In the genomic region with DNA sequence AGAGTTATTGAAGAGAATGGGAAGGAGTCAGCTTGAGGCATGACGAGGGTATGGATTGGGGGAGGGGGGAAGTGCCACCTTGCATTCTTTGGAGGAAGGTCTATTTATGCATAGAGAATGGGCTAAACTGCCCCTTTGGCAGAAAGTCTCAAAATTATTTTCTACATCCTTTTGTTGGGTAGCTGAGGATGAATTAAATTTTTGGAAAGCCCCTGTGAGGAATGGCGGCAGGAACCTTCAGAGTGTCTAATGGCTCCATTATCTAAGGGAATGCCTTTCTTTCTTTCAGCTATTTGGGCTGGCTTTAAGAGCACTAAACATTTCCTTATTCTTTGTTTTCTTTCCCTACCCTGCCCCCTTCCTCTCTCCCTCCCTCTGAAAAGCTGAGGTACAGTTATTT, we compare ENCODE assay signal across 13 mouse cellular contexts. TPM values are rescaled to one million over a fixed set of nuclear protein-coding genes. Genes with fewer than 3 reads are reported as not detected.
A peak's percentile ranks its signal among the peaks of the same experiment; 100 is the strongest.
DNase-seq lines count a peak whose midpoint lies in the region; ATAC-seq and TF ChIP-seq lines count a peak whose summit lies in the region.
"Had no signal": no experiment of that assay in that cellular context is flagged by ENCODE, and none has a peak within 500 bp of the region (broad histone marks: within the 10 kb centered on the region; RNA-seq: fewer than 3 reads in every experiment).

No protein-coding gene starts in this region.

- no peak for TF ChIP-seq EP300 in stomach, postnatal 0 days (optimal IDR thresholded peaks at IDR 0.05)

- ATAC-seq in embryonic facial prominence, embryonic 14.5 days (ENCODE audit: low read depth): no peak
- ATAC-seq in hindbrain, embryonic 16.5 days: no peak
- ATAC-seq in stomach, postnatal 0 days (ENCODE audit: low FRiP score, low TSS enrichment): no peak
- ATAC-seq in kidney, embryonic 14.5 days (ENCODE audit: low FRiP score, low TSS enrichment): no peak
- ATAC-seq: liver, postnatal 0 days had no signal

- H3K27me3 ChIP-seq in embryonic facial prominence, embryonic 14.5 days (replicated peaks; ENCODE audit: control insufficient read depth, insufficient read depth, low read length): peaks cover 97% of the 10 kb centered on the region
- H3K27me3 ChIP-seq in hindbrain, embryonic 16.5 days (replicated peaks; ENCODE audit: control insufficient read depth, insufficient read depth, low read length): peaks cover 30% of the 10 kb centered on the region
- H3K27me3 ChIP-seq in stomach, postnatal 0 days (ENCODE audit: control insufficient read depth, insufficient read depth, low read length): peaks cover 43% of the 10 kb centered on the region
- peaks cover 96% of the 10 kb centered on the region for H3K27me3 ChIP-seq in kidney, embryonic 14.5 days (ENCODE audit: control insufficient read depth, insufficient read depth, low read length)

- H3K27ac ChIP-seq in embryonic facial prominence, embryonic 14.5 days (replicated peaks; ENCODE audit: low read depth, low read length): no peak overlapping the region
- H3K27ac ChIP-seq in hindbrain, embryonic 16.5 days (ENCODE audit: low read depth, low read length): peak overlapping the region; percentile 42; the same call in 1 of the 2 replicates
- no peak overlapping the region for H3K27ac ChIP-seq in stomach, postnatal 0 days (replicated peaks)
- no peak overlapping the region for H3K27ac ChIP-seq in kidney, embryonic 14.5 days (ENCODE audit: low read depth, low read length)
- H3K27ac ChIP-seq: embryonic facial prominence, embryonic 13.5 days had no signal

- H3K4me2 ChIP-seq in embryonic facial prominence, embryonic 14.5 days (ENCODE audit: low read depth, low read length): peak overlapping the region; percentile 7; the same call in 1 of the 2 replicates
- H3K4me2 ChIP-seq in hindbrain, embryonic 16.5 days (ENCODE audit: low read length): peak overlapping the region; percentile 56
- no peak overlapping the region for H3K4me2 ChIP-seq in stomach, postnatal 0 days (replicated peaks; ENCODE audit: low read depth)
- no peak overlapping the region for H3K4me2 ChIP-seq in kidney, embryonic 14.5 days (replicated peaks; ENCODE audit: low read depth, low read length)
- H3K4me2 ChIP-seq: embryonic facial prominence, embryonic 13.5 days had no signal

- H3K9ac ChIP-seq in embryonic facial prominence, embryonic 14.5 days (ENCODE audit: low read depth, low read length): peak overlapping the region; percentile 19; the same call in 1 of the 2 replicates
- H3K9ac ChIP-seq in hindbrain, embryonic 16.5 days (ENCODE audit: low read depth, low read length): peak overlapping the region; percentile 48; the same call in 1 of the 2 replicates
- H3K9ac ChIP-seq in stomach, postnatal 0 days (ENCODE audit: low read length): no peak overlapping the region
- H3K9ac ChIP-seq in kidney, embryonic 14.5 days (ENCODE audit: low read depth, low read length): no peak overlapping the region
- H3K9ac ChIP-seq: embryonic facial prominence, embryonic 13.5 days; liver, postnatal 0 days had no signal

- no peaks in the 10 kb centered on the region for H3K36me3 ChIP-seq in embryonic facial prominence, embryonic 14.5 days (ENCODE audit: control insufficient read depth, insufficient read depth, low read length)
- H3K36me3 ChIP-seq in hindbrain, embryonic 16.5 days (ENCODE audit: control insufficient read depth, insufficient read depth, low read length): no peaks in the 10 kb centered on the region
- no peaks in the 10 kb centered on the region for H3K36me3 ChIP-seq in stomach, postnatal 0 days (ENCODE audit: control insufficient read depth, insufficient read depth, low read length)
- no peaks in the 10 kb centered on the region for H3K36me3 ChIP-seq in kidney, embryonic 14.5 days (ENCODE audit: control insufficient read depth, insufficient read depth, low read length)
- H3K36me3 ChIP-seq: embryonic facial prominence, embryonic 13.5 days; G1E had no signal

- TF ChIP-seq CTCF in stomach, postnatal 0 days (IDR thresholded peaks at IDR 0.05; ENCODE audit: low read depth): no peak

- H3K9me3 ChIP-seq in embryonic facial prominence, embryonic 14.5 days (ENCODE audit: control insufficient read depth, low read length): no peaks in the 10 kb centered on the region
- H3K9me3 ChIP-seq in hindbrain, embryonic 16.5 days (ENCODE audit: control insufficient read depth, low read length): no peaks in the 10 kb centered on the region
- no peaks in the 10 kb centered on the region for H3K9me3 ChIP-seq in stomach, postnatal 0 days (ENCODE audit: control insufficient read depth, low read length)
- H3K9me3 ChIP-seq in kidney, embryonic 14.5 days (ENCODE audit: control insufficient read depth, low read length): no peaks in the 10 kb centered on the region
- H3K9me3 ChIP-seq: embryonic facial prominence, embryonic 13.5 days had no signal

- H3K4me1 ChIP-seq in embryonic facial prominence, embryonic 14.5 days (ENCODE audit: control insufficient read depth, insufficient read depth, low read length): 0 out of 2 replicates have a peak, but pooled peaks cover 6% of the 10 kb centered on the region
- peaks cover 2% of the 10 kb centered on the region; the same call in 1 of the 2 replicates for H3K4me1 ChIP-seq in hindbrain, embryonic 16.5 days (ENCODE audit: control insufficient read depth, insufficient read depth, low read depth, low read length)
- H3K4me1 ChIP-seq in stomach, postnatal 0 days (replicated peaks; ENCODE audit: control insufficient read depth, insufficient read depth): 0 out of 2 replicates have a peak, but pooled peaks cover 3% of the 10 kb centered on the region
- 0 out of 2 replicates have a peak, but pooled peaks cover 5% of the 10 kb centered on the region for H3K4me1 ChIP-seq in kidney, embryonic 14.5 days (ENCODE audit: control insufficient read depth, insufficient read depth, low read length)

- 7% methylated on average over 2 of the region's 2 CpGs for WGBS in embryonic facial prominence, embryonic 14.5 days
- WGBS in hindbrain, embryonic 16.5 days: 13% methylated on average over 2 of the region's 2 CpGs
- WGBS in stomach, postnatal 0 days: 9% methylated on average over 2 of the region's 2 CpGs
- WGBS in kidney, embryonic 14.5 days: 2% methylated on average over 2 of the region's 2 CpGs

- peak; percentile 57 for DNase-seq in cerebellum, adult 9-10 months
- DNase-seq in embryonic facial prominence, embryonic 14.5 days (ENCODE audit: low spot score): no peak
- DNase-seq in neural tube, embryonic 10.5 days (ENCODE audit: extremely low spot score, low spot score): peak; percentile 35
- DNase-seq in lung, postnatal 25 days (ENCODE audit: low spot score): no peak
- no peak for DNase-seq in stomach, postnatal 0 days (ENCODE audit: low spot score)
- DNase-seq in right cerebral cortex, adult 18-20 months: no peak
- DNase-seq: adrenal gland, adult 8-10 months; gastrocnemius, postnatal 36 days; liver, postnatal 0 days had no signal

- peak overlapping the region; percentile 5; the same call in 1 of the 2 replicates for H3K4me3 ChIP-seq in embryonic facial prominence, embryonic 14.5 days (ENCODE audit: low read depth, low read length)
- H3K4me3 ChIP-seq in hindbrain, embryonic 16.5 days (ENCODE audit: low read length): peak overlapping the region; percentile 37
- H3K4me3 ChIP-seq in stomach, postnatal 0 days (ENCODE audit: low read depth, low read length): no peak overlapping the region
- no peak overlapping the region for H3K4me3 ChIP-seq in kidney, embryonic 14.5 days (ENCODE audit: low read length)
- H3K4me3 ChIP-seq: embryonic facial prominence, embryonic 13.5 days had no signal

RNA-seq across cellular contexts. Expression of a gene that starts 5.1 kb away (rescaled TPM):
- 1.6 TPM in 2 replicates for polyA plus RNA-seq in embryonic facial prominence, embryonic 14.5 days (2014; fragmentation: Nextera tagmentation; extraction: Ambion mirVana)
- 7.3 and 7.8 TPM in 2 replicates for polyA plus RNA-seq in hindbrain, embryonic 16.5 days (2015; fragmentation: Nextera tagmentation; extraction: Ambion mirVana)
- not detected in 2 replicates for polyA plus RNA-seq in stomach, postnatal 0 days (2015; fragmentation: Nextera tagmentation; extraction: Ambion mirVana)
- not detected in 2 replicates for polyA plus RNA-seq in kidney, embryonic 14.5 days (2014; fragmentation: Nextera tagmentation; extraction: Ambion mirVana)
- polyA plus RNA-seq: G1E; liver, postnatal 0 days had no signal

RNA-seq across cellular contexts. Expression of a gene that starts 10.0 kb away (rescaled TPM):
- polyA plus RNA-seq in embryonic facial prominence, embryonic 14.5 days (2014; fragmentation: Nextera tagmentation; extraction: Ambion mirVana): 0.14 TPM in 1 of 2 replicates, not detected in the other
- polyA plus RNA-seq in hindbrain, embryonic 16.5 days (2015; fragmentation: Nextera tagmentation; extraction: Ambion mirVana): 0.80 and 0.84 TPM in 2 replicates
- not detected in 2 replicates for polyA plus RNA-seq in stomach, postnatal 0 days (2015; fragmentation: Nextera tagmentation; extraction: Ambion mirVana)
- not detected in 2 replicates for polyA plus RNA-seq in kidney, embryonic 14.5 days (2014; fragmentation: Nextera tagmentation; extraction: Ambion mirVana)
- polyA plus RNA-seq: embryonic facial prominence, embryonic 13.5 days; G1E; liver, postnatal 0 days had no signal

RNA-seq across cellular contexts. Expression of a gene that starts 14.9 kb away (rescaled TPM):
- polyA plus RNA-seq in embryonic facial prominence, embryonic 14.5 days (2014; fragmentation: Nextera tagmentation; extraction: Ambion mirVana): 1.9 and 2.1 TPM in 2 replicates
- polyA plus RNA-seq in hindbrain, embryonic 16.5 days (2015; fragmentation: Nextera tagmentation; extraction: Ambion mirVana): 14.9 and 15.2 TPM in 2 replicates
- not detected in 2 replicates for polyA plus RNA-seq in stomach, postnatal 0 days (2015; fragmentation: Nextera tagmentation; extraction: Ambion mirVana)
- 0.07 and 0.10 TPM in 2 replicates for polyA plus RNA-seq in kidney, embryonic 14.5 days (2014; fragmentation: Nextera tagmentation; extraction: Ambion mirVana)
- polyA plus RNA-seq: G1E; liver, postnatal 0 days had no signal

RNA-seq across cellular contexts. Expression of a gene that starts 29.4 kb away (rescaled TPM):
- not detected in 2 replicates for polyA plus RNA-seq in embryonic facial prominence, embryonic 14.5 days (2014; fragmentation: Nextera tagmentation; extraction: Ambion mirVana)
- 1.8 and 2.1 TPM in 2 replicates for polyA plus RNA-seq in hindbrain, embryonic 16.5 days (2015; fragmentation: Nextera tagmentation; extraction: Ambion mirVana)
- not detected in 2 replicates for polyA plus RNA-seq in stomach, postnatal 0 days (2015; fragmentation: Nextera tagmentation; extraction: Ambion mirVana)
- polyA plus RNA-seq in kidney, embryonic 14.5 days (2014; fragmentation: Nextera tagmentation; extraction: Ambion mirVana): not detected in 2 replicates
- polyA plus RNA-seq: G1E; liver, postnatal 0 days had no signal

RNA-seq across cellular contexts. Expression of a gene that starts 53.8 kb away (rescaled TPM):
- 23.1 and 23.2 TPM in 2 replicates for polyA plus RNA-seq in embryonic facial prominence, embryonic 14.5 days (2014; fragmentation: Nextera tagmentation; extraction: Ambion mirVana)
- polyA plus RNA-seq in hindbrain, embryonic 16.5 days (2015; fragmentation: Nextera tagmentation; extraction: Ambion mirVana): 31.1 and 33.3 TPM in 2 replicates
- polyA plus RNA-seq in stomach, postnatal 0 days (2015; fragmentation: Nextera tagmentation; extraction: Ambion mirVana): 8.2 and 9.2 TPM in 2 replicates
- polyA plus RNA-seq in kidney, embryonic 14.5 days (2014; fragmentation: Nextera tagmentation; extraction: Ambion mirVana): 15.3 and 20.5 TPM in 2 replicates

Comparison
In these comparisons a context has a peak if more than half of its experiments do, and no peak if none do; other contexts are left out.
1. DNase-seq: peak in cerebellum, adult 9-10 months (single experiment) and neural tube, embryonic 10.5 days (single experiment); none in embryonic facial prominence, embryonic 14.5 days (single experiment), lung, postnatal 25 days (single experiment), stomach, postnatal 0 days (single experiment) and right cerebral cortex, adult 18-20 months (single experiment).
2. H3K4me2 ChIP-seq: peak in embryonic facial prominence, embryonic 14.5 days (single experiment) and hindbrain, embryonic 16.5 days (single experiment); none in stomach, postnatal 0 days (single experiment) and kidney, embryonic 14.5 days (single experiment).
3. H3K4me3 ChIP-seq: peak in embryonic facial prominence, embryonic 14.5 days (single experiment) and hindbrain, embryonic 16.5 days (single experiment); none in stomach, postnatal 0 days (single experiment) and kidney, embryonic 14.5 days (single experiment).
4. H3K9ac ChIP-seq: peak in embryonic facial prominence, embryonic 14.5 days (single experiment) and hindbrain, embryonic 16.5 days (single experiment); none in stomach, postnatal 0 days (single experiment) and kidney, embryonic 14.5 days (single experiment).